Mouse (Mus musculus) right cerebral cortex, postnatal 10 days (tissue): ENCODE data around the gene Ddah2.

ENCODE experiments used
- DNase-seq, 2 experiments: peaks; one replicate each; pipeline ENCODE4 v3.0.0; 2021; ENCODE audit warnings: low spot score in 2 of 2

Ddah2 gene

GRCm38 (mm10) chr17:35050126-35050750 lies 8.6 kb upstream of the Ddah2 start:
- peak; percentile 54 to 59 for DNase-seq

GRCm38 (mm10) chr17:35051156-35052086 lies 7.4 kb upstream of the Ddah2 start:
- DNase-seq: peak; percentile 57 to 72

GRCm38 (mm10) chr17:35052271-35052798 lies 6.5 kb upstream of the Ddah2 start:
- no peak for DNase-seq

GRCm38 (mm10) chr17:35055691-35056495 lies 2.9 kb upstream of the Ddah2 start:
- no peak for DNase-seq

GRCm38 (mm10) chr17:35057090-35057489 lies 1.7 kb upstream of the Ddah2 start:
- no peak for DNase-seq

- DNase-seq: no peak
These were observed 519 bp upstream of the Ddah2 start for GRCm38 (mm10) chr17:35058316-35058715.

GRCm38 (mm10) chr17:35060071-35060470 lies 1.2 kb downstream of the Ddah2 start:
- DNase-seq: no peak

- DNase-seq: no peak
These were observed 2.0 kb downstream of the Ddah2 start for GRCm38 (mm10) chr17:35060737-35061297.

GRCm38 (mm10) chr17:35061299-35061698 lies 2.5 kb downstream of the Ddah2 start:
- no peak for DNase-seq

- DNase-seq: no peak
These were observed 4.6 kb downstream of the Ddah2 start for GRCm38 (mm10) chr17:35063466-35063865.

- DNase-seq: no peak
These were observed 5.6 kb downstream of the Ddah2 start for GRCm38 (mm10) chr17:35064378-35064877.

- no peak for DNase-seq
These were observed 6.4 kb downstream of the Ddah2 start, which contains the start of gene Ly6g6c for GRCm38 (mm10) chr17:35064951-35065947. Ly6g6c (plus strand) TSS chr17:35065388.

GRCm38 (mm10) chr17:35066084-35066483 lies 7.2 kb downstream of the Ddah2 start, which contains the start of gene Mpig6b:
Mpig6b (minus strand) TSS chr17:35066184.
- DNase-seq: no peak

GRCm38 (mm10) chr17:35068213-35068914 lies 9.5 kb downstream of the Ddah2 start:
- DNase-seq: no peak

- DNase-seq: no peak
These were observed 11.9 kb downstream of the Ddah2 start for GRCm38 (mm10) chr17:35070556-35071229.

- DNase-seq: no peak
These were observed 12.6 kb downstream of the Ddah2 start for GRCm38 (mm10) chr17:35071454-35071853.

GRCm38 (mm10) chr17:35074097-35074496 lies 15.3 kb downstream of the Ddah2 start:
- DNase-seq: no peak

- no peak for DNase-seq
These were observed 17.8 kb downstream of the Ddah2 start, which contains the start of gene Ly6g6e for GRCm38 (mm10) chr17:35076507-35077176. Ly6g6e (plus strand) TSS chr17:35076902.
